Mouse (Mus musculus) CH12.LX (cell line): ENCODE results near the gene Klhl10. TPM values are rescaled to one million over a fixed set of nuclear protein-coding genes. Genes with fewer than 3 reads are reported as not detected.

Experiments
- DNase-seq: peaks from one replicate; pipeline ENCODE4 v3.0.0-alpha.2; 2013; ENCODE audit errors: extremely low read depth
- H3K27ac ChIP-seq: 2 replicates; pipeline ENCODE4 v1.5.1; 2012; ENCODE audit warnings: low read depth, mild to moderate bottlenecking, control low read depth, moderate library complexity; ENCODE audit not compliant: insufficient read depth
- H3K27me3 ChIP-seq: replicated peaks from 2 replicates; pipeline ENCODE3; 2012; ENCODE audit warnings: inconsistent platforms
- H3K36me3 ChIP-seq, 2 experiments: replicated peaks in 1 of 2; 2 replicates each; pipeline versions ENCODE3 to v1.6.1; 2012; ENCODE audit warnings: inconsistent platforms in 1 of 2, low read length in 1 of 2, mild to moderate bottlenecking in 1 of 2, mixed read lengths in 1 of 2, moderate library complexity in 1 of 2; ENCODE audit not compliant: control insufficient read depth in 1 of 2, insufficient read depth in 1 of 2
- H3K4me1 ChIP-seq, 2 experiments: 2 replicates each; pipeline ENCODE4 v1.6.1; 2012; ENCODE audit warnings: inconsistent platforms in 1 of 2, moderate library complexity in 1 of 2; ENCODE audit not compliant: insufficient read depth in 2 of 2, control insufficient read depth in 1 of 2
- H3K4me2 ChIP-seq: 2 replicates; pipeline ENCODE4 v1.6.1; 2012; ENCODE audit warnings: low read depth, mild to moderate bottlenecking, control low read depth; ENCODE audit not compliant: poor library complexity, insufficient read depth, severe bottlenecking
- H3K4me3 ChIP-seq, 3 experiments: fragments of 150-350 bp in 1 of 3; sonication (generic) in 1 of 3; replicated peaks in 1 of 3; 2 replicates each; pipeline versions ENCODE3 to v1.5.1; 2011 to 2012; ENCODE audit warnings: low read depth in 2 of 3, low read length in 2 of 3, mild to moderate bottlenecking in 2 of 3, moderate library complexity in 2 of 3, control low read depth in 1 of 3, improper control_type of control experiment in 1 of 3, inconsistent platforms in 1 of 3, mixed read lengths in 1 of 3; ENCODE audit not compliant: poor library complexity in 1 of 3
- H3K79me2 ChIP-seq: replicated peaks from 2 replicates; pipeline ENCODE4 v1.6.1; 2012; ENCODE audit warnings: mild to moderate bottlenecking, moderate library complexity; ENCODE audit not compliant: control insufficient read depth, poor library complexity, insufficient read depth, severe bottlenecking; ENCODE audit errors: extremely low read depth
- H3K9ac ChIP-seq: 2 replicates; pipeline ENCODE4 v1.6.1; 2012; ENCODE audit warnings: low read depth, mild to moderate bottlenecking, control low read depth, moderate library complexity; ENCODE audit not compliant: insufficient read depth
- H3K9me3 ChIP-seq: replicated peaks from 2 replicates; pipeline ENCODE3; 2012; ENCODE audit warnings: low read length, inconsistent platforms, mixed read lengths
- BHLHE40 ChIP-seq: IDR thresholded peaks from 2 replicates; pipeline ENCODE4 v1.6.1; 2011; ENCODE audit warnings: mild to moderate bottlenecking, low read depth, low read length, improper control_type of control experiment
- CHD1 ChIP-seq: IDR thresholded peaks from 2 replicates; pipeline ENCODE4 v1.6.1; 2012; ENCODE audit warnings: low read depth, low read length, improper control_type of control experiment, inconsistent platforms
- CHD2 ChIP-seq: IDR thresholded peaks from 2 replicates; pipeline ENCODE4 v1.6.1; 2011; ENCODE audit warnings: low read length, improper control_type of control experiment
- CTCF ChIP-seq, 2 experiments: IDR thresholded peaks in 1 of 2; conservative IDR thresholded peaks in 1 of 2; 2 replicates each; pipeline ENCODE4 v1.5.1; 2011 to 2012; ENCODE audit warnings: low read depth in 2 of 2, low read length in 2 of 2, improper control_type of control experiment in 1 of 2, inconsistent platforms in 1 of 2, mild to moderate bottlenecking in 1 of 2, moderate library complexity in 1 of 2
- E2F4 ChIP-seq: IDR thresholded peaks from 2 replicates; pipeline ENCODE4 v1.6.1; 2011; ENCODE audit warnings: low read depth, low read length, improper control_type of control experiment; ENCODE audit not compliant: insufficient replicate concordance
- ELF1 ChIP-seq: IDR thresholded peaks from 2 replicates; pipeline ENCODE4 v1.6.1; 2014; ENCODE audit warnings: low read depth, mild to moderate bottlenecking, inconsistent platforms, low read length, improper control_type of control experiment
- EP300 ChIP-seq: IDR thresholded peaks from 2 replicates; pipeline ENCODE4 v1.6.1; 2011; ENCODE audit warnings: low read length, improper control_type of control experiment
- ETS1 ChIP-seq: conservative IDR thresholded peaks from 2 replicates; pipeline ENCODE4 v1.6.1; 2012; ENCODE audit warnings: low read depth, mild to moderate bottlenecking, inconsistent platforms, low read length, improper control_type of control experiment, moderate library complexity
- IRF4 ChIP-seq: IDR thresholded peaks from 2 replicates; pipeline ENCODE4 v1.6.1; 2014; ENCODE audit warnings: low read depth, mild to moderate bottlenecking, inconsistent platforms, low read length, improper control_type of control experiment
- MAFK ChIP-seq: IDR thresholded peaks from 2 replicates; pipeline ENCODE4 v1.6.1; 2011; ENCODE audit warnings: low read length, improper control_type of control experiment; ENCODE audit not compliant: insufficient replicate concordance
- MAX ChIP-seq: IDR thresholded peaks from 2 replicates; pipeline ENCODE4 v1.6.1; 2011; ENCODE audit warnings: low read length, improper control_type of control experiment
- MEF2A ChIP-seq: IDR thresholded peaks from 2 replicates; pipeline ENCODE4 v1.6.1; 2014; ENCODE audit warnings: low read depth, mild to moderate bottlenecking, inconsistent platforms, low read length, improper control_type of control experiment, borderline replicate concordance
- MXI1 ChIP-seq: IDR thresholded peaks from 2 replicates; pipeline ENCODE4 v1.6.1; 2011; ENCODE audit warnings: mild to moderate bottlenecking, low read depth, low read length, improper control_type of control experiment
- NELFE ChIP-seq: IDR thresholded peaks from 2 replicates; pipeline ENCODE4 v1.6.1; 2011; ENCODE audit warnings: low read depth, low read length, improper control_type of control experiment
- NRF1 ChIP-seq: IDR thresholded peaks from 2 replicates; pipeline ENCODE4 v1.6.1; 2014; ENCODE audit warnings: low read depth, mild to moderate bottlenecking, inconsistent platforms, low read length, improper control_type of control experiment, moderate library complexity
- RAD21 ChIP-seq: IDR thresholded peaks from 2 replicates; pipeline ENCODE4 v1.6.1; 2011; ENCODE audit warnings: low read depth, mild to moderate bottlenecking, low read length, improper control_type of control experiment, moderate library complexity
- RCOR1 ChIP-seq: conservative IDR thresholded peaks from 2 replicates; pipeline ENCODE4 v1.6.1; 2012; ENCODE audit warnings: low read depth, mild to moderate bottlenecking, inconsistent platforms, low read length, improper control_type of control experiment
- SIN3A ChIP-seq: IDR thresholded peaks from 2 replicates; pipeline ENCODE4 v1.6.1; 2012; ENCODE audit warnings: low read length, improper control_type of control experiment, inconsistent platforms
- SMC3 ChIP-seq: IDR thresholded peaks from 2 replicates; pipeline ENCODE4 v1.6.1; 2011; ENCODE audit warnings: low read depth, low read length, improper control_type of control experiment
- TBP ChIP-seq: conservative IDR thresholded peaks from 2 replicates; pipeline ENCODE4 v1.6.1; 2011; ENCODE audit warnings: low read depth, low read length, improper control_type of control experiment
- TCF12 ChIP-seq: IDR thresholded peaks from 2 replicates; pipeline ENCODE4 v1.6.1; 2014; ENCODE audit warnings: low read depth, mild to moderate bottlenecking, inconsistent platforms, low read length, improper control_type of control experiment
- USF2 ChIP-seq: conservative IDR thresholded peaks from 2 replicates; pipeline ENCODE4 v1.6.1; 2011; ENCODE audit warnings: low read depth, low read length, improper control_type of control experiment
- ZC3H11A ChIP-seq: IDR thresholded peaks from 2 replicates; pipeline ENCODE4 v1.6.1; 2012; ENCODE audit warnings: low read depth, mild to moderate bottlenecking, inconsistent platforms, low read length, improper control_type of control experiment
- ZKSCAN1 ChIP-seq: IDR thresholded peaks from 2 replicates; pipeline ENCODE4 v1.6.1; 2012; ENCODE audit warnings: low read depth, inconsistent platforms, low read length, improper control_type of control experiment, borderline replicate concordance
- ZMIZ1 ChIP-seq: IDR thresholded peaks from 2 replicates; pipeline ENCODE4 v1.6.1; 2012; ENCODE audit warnings: low read depth, mild to moderate bottlenecking, inconsistent platforms, low read length, improper control_type of control experiment
- ZNF384 ChIP-seq: IDR thresholded peaks from 2 replicates; pipeline ENCODE4 v1.6.1; 2012; ENCODE audit warnings: low read depth, low read length, improper control_type of control experiment, inconsistent platforms
- dilution Hi-C: fragments of 300-500 bp; cut with MboI; formaldehyde crosslinking; loops from 2 replicates; pipeline ENCODE4 v1.14.3; 2020; ENCODE audit warnings: low sequenced_read_pairs; ENCODE audit not compliant: extremely low pct_unique_long_range_greater_than_20kb, extremely low pct_ligation_motif_present
- in situ Hi-C: fragments of 300-500 bp; cut with MboI; formaldehyde crosslinking; loops from 3 replicates; pipeline ENCODE4 v1.14.3; 2019; ENCODE audit warnings: low sequenced_read_pairs, low pct_ligation_motif_present, low pct_unique_long_range_greater_than_20kb, mixed read lengths
- polyA plus RNA-seq: library from polyadenylated mRNA; unstranded; fragments of >175 nt; gene quantifications from 2 replicates; pipeline ENCODE4 v1.2.1, GENCODE M21; 2012; ENCODE audit warnings: low read depth; ENCODE audit not compliant: insufficient read length
- total RNA-seq, 2 experiments: library from RNA; depleted of rRNA; stranded (reverse); fragments of 300-350 nt in 1 of 2; fragments of >200 nt in 1 of 2; gene quantifications; 2 replicates each; pipeline ENCODE4 v1.2.3; 2012 to 2014

The Klhl10 gene
- total and polyA plus RNA-seq, 3 experiments = 0.30 to 1.1 (median 0.48) TPM

- dilution Hi-C loops = no loop called here
- Histone ChIP-seq H3K4me2 (no peak overlapping the region), H3K27me3 (peaks cover 78% of the 10 kb centered on the region), H3K79me2 (no peaks in the 10 kb centered on the region), H3K27ac (no peak overlapping the region), H3K36me3 (no peaks in the 10 kb centered on the region), H3K9ac (no peak overlapping the region), H3K4me1 (peaks cover 2 to 15% of the 10 kb centered on the region in 2 experiments; a peak in 3 of 4 replicates), H3K4me3 (no peak overlapping the region), H3K9me3 (no peaks in the 10 kb centered on the region)
- no peak for DNase-seq
- in situ Hi-C loops = no loop called here
- TF ChIP-seq MXI1 (no peak), MAFK (no peak), TCF12 (no peak), CTCF (conservative IDR thresholded peaks at IDR 0.05 in 1 of 2, IDR thresholded peaks at IDR 0.05 in 1 of 2; ENCODE audit: low read depth in 2 of 2, low read length in 2 of 2) (no peak), MAX (no peak), USF2 (no peak), ZNF384 (no peak), ZC3H11A (no peak), MEF2A (no peak), BHLHE40 (no peak), CHD2 (no peak), ETS1 (no peak), NRF1 (no peak), E2F4 (no peak), CHD1 (no peak), ZMIZ1 (no peak), RCOR1 (no peak), RAD21 (no peak), SMC3 (no peak)
Measured at GRCm38 (mm10) chr11:100402240-100402639, 39.5 kb upstream of the Klhl10 start.

GRCm38 (mm10) chr11:100402682-100403081, 39.0 kb upstream of the Klhl10 start:
- no peak overlapping the region for H3K4me2 ChIP-seq
- H3K4me1 ChIP-seq = peaks cover 0 to 10% of the 10 kb centered on the region in 2 experiments; a peak in 2 of 4 replicates
- H3K4me3 ChIP-seq = no peak overlapping the region
- no peaks in the 10 kb centered on the region for H3K36me3 ChIP-seq
- dilution Hi-C loops (no loop called here), in situ Hi-C loops (no loop called here)
- TF ChIP-seq SMC3 (no peak), USF2 (no peak), ZC3H11A (no peak), ELF1 (no peak), IRF4 (no peak), NELFE (no peak), EP300 (no peak), ZKSCAN1 (no peak), TCF12 (no peak), SIN3A (no peak), TBP (no peak)
- H3K9me3 ChIP-seq = no peaks in the 10 kb centered on the region
- no peak for DNase-seq
- no peak overlapping the region for H3K27ac ChIP-seq
- no peak overlapping the region for H3K9ac ChIP-seq
- H3K27me3 ChIP-seq = peaks cover 75% of the 10 kb centered on the region
- no peaks in the 10 kb centered on the region for H3K79me2 ChIP-seq
